In the genomic region with DNA sequence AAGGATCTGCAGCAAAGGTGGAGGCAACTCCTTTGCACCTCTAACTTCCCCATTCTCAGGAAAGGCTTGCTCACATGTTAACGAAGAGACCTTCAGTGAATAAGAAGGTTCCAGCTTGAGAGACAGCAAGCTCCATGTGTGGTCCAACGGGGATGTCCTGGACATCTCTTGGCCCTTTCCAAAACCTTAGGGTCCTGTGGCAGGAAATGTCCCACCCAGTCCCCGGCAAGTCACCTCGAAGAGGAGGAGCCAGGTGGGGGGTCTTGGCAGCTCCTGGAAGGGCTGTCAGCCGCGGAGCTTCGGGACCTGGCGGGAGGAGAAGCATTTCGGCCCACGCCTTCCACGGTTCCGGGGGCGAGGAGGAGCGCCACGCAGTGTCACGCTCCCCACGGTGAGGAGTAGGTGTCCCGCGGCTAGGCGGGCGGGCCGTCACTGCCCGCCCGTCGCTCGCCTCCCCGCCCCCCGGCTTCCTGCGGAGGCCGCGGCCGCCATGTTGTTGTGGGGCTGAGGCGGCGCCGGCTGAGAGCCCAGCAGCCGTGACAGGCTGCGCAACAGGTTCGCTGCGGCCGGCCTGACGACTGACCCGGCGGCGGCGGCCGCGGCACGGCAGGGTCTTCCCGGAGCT, we compare ENCODE assay signal across 8 mouse cellular contexts. TPM values are rescaled to one million over a fixed set of nuclear protein-coding genes. Genes with fewer than 3 reads are reported as not detected.
DNase-seq lines count a peak whose midpoint lies in the region; ATAC-seq lines count a peak whose summit lies in the region.

A gene (plus strand): TSS at position 98 of the 625 bp plus-strand sequence.
A gene (minus strand): TSS at position 387 of the 625 bp plus-strand sequence.

- H3K36me3 ChIP-seq in intestine, embryonic 16.5 days (ENCODE audit: control insufficient read depth, insufficient read depth, low read length) = no peaks in the 10 kb centered on the region; the same call in 1 of the 2 replicates
- H3K36me3 ChIP-seq in limb, embryonic 10.5 days = no peaks in the 10 kb centered on the region
- no peaks in the 10 kb centered on the region for H3K36me3 ChIP-seq in midbrain, embryonic 11.5 days (ENCODE audit: control insufficient read depth, insufficient read depth, low read length)

- peak within 1 kb of the TSS; percentile 84 for H3K4me3 ChIP-seq in intestine, embryonic 16.5 days (ENCODE audit: low read length)
- H3K4me3 ChIP-seq in limb, embryonic 10.5 days = peak within 1 kb of the TSS; percentile 92
- H3K4me3 ChIP-seq in midbrain, embryonic 11.5 days (ENCODE audit: low read depth, low read length) = peak within 1 kb of the TSS; percentile 95

- WGBS in intestine, embryonic 16.5 days = under 1% methylated on average over 43 of the region's 49 CpGs
- 2% methylated on average over 49 of the region's 49 CpGs for WGBS in limb, embryonic 10.5 days
- WGBS in midbrain, embryonic 11.5 days = under 1% methylated on average over 40 of the region's 49 CpGs

- H3K9ac ChIP-seq in intestine, embryonic 16.5 days (ENCODE audit: low read depth, low read length) = peak within 1 kb of the TSS; percentile 94
- peak within 1 kb of the TSS; percentile 88 for H3K9ac ChIP-seq in midbrain, embryonic 11.5 days (ENCODE audit: low read length)

- H3K4me1 ChIP-seq in intestine, embryonic 16.5 days (ENCODE audit: control insufficient read depth, insufficient read depth, low read length) = peaks cover 8% of the 10 kb centered on the region
- peaks cover 13% of the 10 kb centered on the region; the same call in 1 of the 2 replicates for H3K4me1 ChIP-seq in limb, embryonic 10.5 days
- peaks cover 6% of the 10 kb centered on the region; the same call in 1 of the 2 replicates for H3K4me1 ChIP-seq in midbrain, embryonic 11.5 days (ENCODE audit: control insufficient read depth, insufficient read depth, low read length)

- no peaks in the 10 kb centered on the region for H3K27me3 ChIP-seq in intestine, embryonic 16.5 days (replicated peaks; ENCODE audit: control insufficient read depth, insufficient read depth, low read length)
- peaks cover 8% of the 10 kb centered on the region for H3K27me3 ChIP-seq in limb, embryonic 10.5 days (ENCODE audit: low read depth, poor library complexity, severe bottlenecking)
- H3K27me3 ChIP-seq in midbrain, embryonic 11.5 days (ENCODE audit: control insufficient read depth, insufficient read depth, low read length) = no peaks in the 10 kb centered on the region

- H3K4me2 ChIP-seq in intestine, embryonic 16.5 days (ENCODE audit: low read depth, low read length) = peak within 1 kb of the TSS; percentile 73
- peak within 1 kb of the TSS; percentile 86 for H3K4me2 ChIP-seq in midbrain, embryonic 11.5 days

- peak within 1 kb of the TSS; percentile 91 for H3K27ac ChIP-seq in intestine, embryonic 16.5 days (ENCODE audit: low read length)
- peak within 1 kb of the TSS; percentile 90 for H3K27ac ChIP-seq in limb, embryonic 10.5 days
- peak within 1 kb of the TSS; percentile 44; the same call in 1 of the 2 replicates for H3K27ac ChIP-seq in midbrain, embryonic 11.5 days (ENCODE audit: low read depth, low read length)

- peak; percentile 68 for DNase-seq in layer of hippocampus, adult 11-12 months (ENCODE audit: low spot score)
- no peak for DNase-seq in layer of hippocampus, adult 9-10 months (ENCODE audit: low spot score)
- DNase-seq in embryo, embryonic 11.5 days (ENCODE audit: low read depth, low spot score) = peak; percentile 39
- DNase-seq in gastrocnemius, postnatal 4 days (ENCODE audit: low spot score in 2 of 2) = peak; percentile 63 to 78
- DNase-seq in limb, embryonic 10.5 days (ENCODE audit: low spot score) = peak; percentile 80
- peak; percentile 96 for DNase-seq in midbrain, embryonic 11.5 days (ENCODE audit: low spot score, missing footprints)
- peak; percentile 74 for DNase-seq in right cerebral cortex, postnatal 4 days

- peak; percentile 90 for ATAC-seq in intestine, embryonic 16.5 days
- ATAC-seq in midbrain, embryonic 11.5 days (ENCODE audit: low FRiP score) = peak; percentile 92

- H3K9me3 ChIP-seq in intestine, embryonic 16.5 days (ENCODE audit: control insufficient read depth, low read length) = no peaks in the 10 kb centered on the region
- H3K9me3 ChIP-seq in limb, embryonic 10.5 days (replicated peaks) = no peaks in the 10 kb centered on the region
- H3K9me3 ChIP-seq in midbrain, embryonic 11.5 days (ENCODE audit: control insufficient read depth, low read length) = no peaks in the 10 kb centered on the region

RNA-seq across cellular contexts. Expression of the first gene that starts in this region (rescaled TPM):
- total RNA-seq in gastrocnemius, postnatal 4 days (2021) = 10 to 100 TPM; 34.2 to 36.5 TPM
- 30.4 and 32.9 TPM in 2 replicates for polyA plus RNA-seq in intestine, embryonic 16.5 days (2015; fragmentation: Nextera tagmentation; extraction: Ambion mirVana)
- 17.4 and 20.0 TPM in 2 replicates for polyA plus RNA-seq in limb, embryonic 10.5 days (2016; fragmentation: Nextera tagmentation; extraction: Ambion mirVana)
- polyA plus RNA-seq in midbrain, embryonic 11.5 days (2014; fragmentation: Nextera tagmentation; extraction: Ambion mirVana) = 13.8 and 16.6 TPM in 2 replicates

RNA-seq across cellular contexts. Expression of the second gene that starts in this region (rescaled TPM):
- not detected for total RNA-seq in gastrocnemius, postnatal 4 days (2021)
- polyA plus RNA-seq in intestine, embryonic 16.5 days (2015; fragmentation: Nextera tagmentation; extraction: Ambion mirVana) = not detected in 2 replicates
- polyA plus RNA-seq in limb, embryonic 10.5 days (2016; fragmentation: Nextera tagmentation; extraction: Ambion mirVana) = not detected in 2 replicates
- polyA plus RNA-seq in midbrain, embryonic 11.5 days (2014; fragmentation: Nextera tagmentation; extraction: Ambion mirVana) = not detected in 2 replicates
